16 mouse cellular contexts compared by ENCODE assay signal in the genomic region with DNA sequence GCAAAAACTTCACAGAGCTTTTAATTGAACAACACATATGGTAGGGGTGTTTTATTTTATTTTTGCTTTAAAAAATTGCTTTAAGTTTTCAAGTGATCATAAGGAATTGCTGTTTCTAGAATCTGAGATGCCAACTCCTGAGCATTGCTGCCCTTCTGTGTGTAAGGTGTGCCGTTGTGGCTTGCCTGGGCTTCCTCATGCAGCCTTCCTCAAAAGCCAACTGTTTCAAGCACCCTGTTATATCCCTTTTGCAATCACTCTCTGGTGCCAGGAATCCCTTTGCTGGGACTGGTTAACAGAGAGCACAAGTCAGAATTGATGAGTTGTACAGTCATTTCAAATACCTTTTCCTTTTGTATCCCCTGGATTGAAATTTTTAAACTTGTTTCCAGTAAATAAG.
"Had no signal": no experiment of that assay in that cellular context is flagged by ENCODE, and none has a peak within 500 bp of the region (broad histone marks: within the 10 kb centered on the region; RNA-seq: fewer than 3 reads in every experiment).

No protein-coding gene starts in this region.

- DNase-seq: lung, adult 18-20 months; lung, postnatal 14 days; right cerebral cortex, postnatal 14 days; thymus, adult 2 months; thymus, postnatal 25 days; thymus, postnatal 4 days had no signal

- H3K27ac ChIP-seq: lung, embryonic 15.5 days; macrophage; midbrain, embryonic 13.5 days; midbrain, embryonic 15.5 days; neural tube, embryonic 12.5 days; stomach, embryonic 15.5 days; stomach, postnatal 0 days had no signal

- H3K4me1 ChIP-seq: midbrain, embryonic 15.5 days; stomach, embryonic 15.5 days had no signal

- H3K9ac ChIP-seq: lung, embryonic 15.5 days; midbrain, embryonic 13.5 days; midbrain, embryonic 15.5 days; neural tube, embryonic 12.5 days; stomach, embryonic 15.5 days had no signal

- H3K4me2 ChIP-seq: lung, embryonic 15.5 days; midbrain, embryonic 11.5 days; midbrain, embryonic 13.5 days; midbrain, embryonic 15.5 days; neural tube, embryonic 12.5 days; stomach, embryonic 15.5 days had no signal

- H3K27me3 ChIP-seq: lung, embryonic 15.5 days; megakaryocyte, embryonic 14.5 days; midbrain, embryonic 13.5 days; midbrain, embryonic 15.5 days; neural tube, embryonic 12.5 days; stomach, embryonic 15.5 days had no signal

- H3K9me3 ChIP-seq: lung, embryonic 15.5 days; megakaryocyte, embryonic 14.5 days; midbrain, embryonic 13.5 days; midbrain, embryonic 15.5 days; neural tube, embryonic 12.5 days; stomach, embryonic 15.5 days had no signal

- ATAC-seq: lung, postnatal 0 days; midbrain, embryonic 13.5 days; midbrain, embryonic 15.5 days had no signal

- H3K4me3 ChIP-seq: lung, embryonic 15.5 days; megakaryocyte, embryonic 14.5 days; midbrain, embryonic 13.5 days; midbrain, embryonic 15.5 days; neural tube, embryonic 12.5 days; stomach, embryonic 15.5 days had no signal

- H3K36me3 ChIP-seq: lung, embryonic 15.5 days; midbrain, embryonic 13.5 days; midbrain, embryonic 15.5 days; neural tube, embryonic 12.5 days had no signal
